Mouse (Mus musculus): ENCODE data around the gene Mospd1. TPM values are rescaled to one million over a fixed set of nuclear protein-coding genes. Genes with fewer than 3 reads are reported as not detected.

The Mospd1 gene
- total and polyA plus RNA-seq, 2 experiments from 2014 or later: 55.7 to 72.5 TPM

- Histone ChIP-seq H3K4me3 (ENCODE audit: low read depth, low read length) (no peak overlapping the region), H3K27ac (ENCODE audit: low read depth) (no peak overlapping the region), H3K27me3 (ENCODE audit: control insufficient read depth, insufficient read depth, low read length) (no peaks in the 10 kb centered on the region), H3K9ac (replicated peaks; ENCODE audit: low read depth, low read length) (no peak overlapping the region), H3K4me1 (ENCODE audit: control insufficient read depth, insufficient read depth) (no peaks in the 10 kb centered on the region), H3K9me3 (replicated peaks; ENCODE audit: control insufficient read depth, low read length) (no peaks in the 10 kb centered on the region), H3K4me2 (ENCODE audit: low read depth, low read length) (no peak overlapping the region), H3K36me3 (replicated peaks; ENCODE audit: control insufficient read depth, insufficient read depth, low read length) (peaks cover 19% of the 10 kb centered on the region)
- ATAC-seq (ENCODE audit: insufficient read depth, low read depth) (no peak), DNase-seq (ENCODE audit: low spot score) (no peak)
- TF ChIP-seq EP300 (IDR thresholded peaks at IDR 0.05; ENCODE audit: low read depth): no peak
- no peak for TF ChIP-seq CTCF (IDR thresholded peaks at IDR 0.05; ENCODE audit: low read depth)
- WGBS: 81% methylated on average over 4 of the region's 4 CpGs
These were observed 21.9 kb downstream of the Mospd1 start for GRCm38 (mm10) chrX:53348374-53348773.

DNA sequence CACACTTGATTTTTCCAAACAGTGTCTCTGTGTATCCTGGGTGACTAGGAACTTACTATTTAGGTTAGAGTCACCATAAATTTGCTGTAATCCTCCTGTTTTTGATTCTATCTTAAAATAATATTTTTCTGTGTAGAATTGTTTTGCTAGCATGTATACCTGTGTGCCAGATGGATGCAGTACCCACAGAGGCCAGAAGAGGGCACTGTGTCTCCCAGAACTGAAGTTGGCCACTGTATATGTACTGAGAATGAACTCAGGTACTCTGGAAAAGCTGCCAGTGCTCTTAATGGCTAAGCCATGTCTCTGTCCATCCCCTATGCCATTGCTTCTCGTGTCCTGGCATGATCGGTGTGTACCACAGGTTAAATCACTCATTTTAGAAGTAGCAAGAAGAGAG is 28.8 kb downstream of the Mospd1 start:
- DNase-seq (ENCODE audit: low spot score) (no peak), ATAC-seq (ENCODE audit: insufficient read depth, low read depth) (no peak)
- H3K27ac ChIP-seq (ENCODE audit: low read depth): no peak overlapping the region
- H3K36me3 ChIP-seq (replicated peaks; ENCODE audit: control insufficient read depth, insufficient read depth, low read length): no peaks in the 10 kb centered on the region
- H3K4me3 ChIP-seq (ENCODE audit: low read depth, low read length): no peak overlapping the region
- no peak overlapping the region for H3K9ac ChIP-seq (replicated peaks; ENCODE audit: low read depth, low read length)
- peak; percentile 60 for TF ChIP-seq CTCF (IDR thresholded peaks at IDR 0.05; ENCODE audit: low read depth)
- no peak for TF ChIP-seq EP300 (IDR thresholded peaks at IDR 0.05; ENCODE audit: low read depth)
- 64% methylated on average over 2 of the region's 2 CpGs for WGBS
- no peaks in the 10 kb centered on the region for H3K9me3 ChIP-seq (replicated peaks; ENCODE audit: control insufficient read depth, low read length)
- H3K27me3 ChIP-seq (ENCODE audit: control insufficient read depth, insufficient read depth, low read length): no peaks in the 10 kb centered on the region
- no peaks in the 10 kb centered on the region for H3K4me1 ChIP-seq (ENCODE audit: control insufficient read depth, insufficient read depth)
- no peak overlapping the region for H3K4me2 ChIP-seq (ENCODE audit: low read depth, low read length)

DNA sequence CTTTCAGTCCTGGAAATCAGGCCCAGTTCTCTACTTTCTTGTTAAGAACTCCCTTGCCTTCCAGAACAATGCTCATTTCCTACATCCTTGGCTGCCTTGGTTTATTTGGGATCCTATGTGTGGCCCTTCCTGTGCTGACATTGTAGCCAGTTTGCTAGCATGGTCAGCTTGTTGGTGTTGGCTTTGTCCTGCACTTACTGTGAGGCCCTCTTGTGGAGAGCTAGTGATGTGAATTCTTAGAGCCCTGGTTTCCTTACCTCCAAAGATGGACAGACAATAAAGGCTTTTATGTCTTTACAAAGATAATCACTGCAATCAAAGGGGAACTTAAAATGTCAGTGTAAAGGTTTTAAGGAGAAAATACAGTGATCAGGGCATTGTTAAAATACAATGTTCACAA is 32.9 kb downstream of the Mospd1 start:
- no peak overlapping the region for H3K9ac ChIP-seq (replicated peaks; ENCODE audit: low read depth, low read length)
- no peaks in the 10 kb centered on the region for H3K27me3 ChIP-seq (ENCODE audit: control insufficient read depth, insufficient read depth, low read length)
- H3K36me3 ChIP-seq (replicated peaks; ENCODE audit: control insufficient read depth, insufficient read depth, low read length): no peaks in the 10 kb centered on the region
- no peak overlapping the region for H3K27ac ChIP-seq (ENCODE audit: low read depth)
- H3K4me3 ChIP-seq (ENCODE audit: low read depth, low read length): no peak overlapping the region
- DNase-seq (ENCODE audit: low spot score): peak; percentile 9
- no peak for ATAC-seq (ENCODE audit: insufficient read depth, low read depth)
- no peak overlapping the region for H3K4me2 ChIP-seq (ENCODE audit: low read depth, low read length)
- TF ChIP-seq EP300 (IDR thresholded peaks at IDR 0.05; ENCODE audit: low read depth): no peak
- peak; percentile 51 for TF ChIP-seq CTCF (IDR thresholded peaks at IDR 0.05; ENCODE audit: low read depth)
- no peaks in the 10 kb centered on the region for H3K9me3 ChIP-seq (replicated peaks; ENCODE audit: control insufficient read depth, low read length)
- no peaks in the 10 kb centered on the region for H3K4me1 ChIP-seq (ENCODE audit: control insufficient read depth, insufficient read depth)

DNA sequence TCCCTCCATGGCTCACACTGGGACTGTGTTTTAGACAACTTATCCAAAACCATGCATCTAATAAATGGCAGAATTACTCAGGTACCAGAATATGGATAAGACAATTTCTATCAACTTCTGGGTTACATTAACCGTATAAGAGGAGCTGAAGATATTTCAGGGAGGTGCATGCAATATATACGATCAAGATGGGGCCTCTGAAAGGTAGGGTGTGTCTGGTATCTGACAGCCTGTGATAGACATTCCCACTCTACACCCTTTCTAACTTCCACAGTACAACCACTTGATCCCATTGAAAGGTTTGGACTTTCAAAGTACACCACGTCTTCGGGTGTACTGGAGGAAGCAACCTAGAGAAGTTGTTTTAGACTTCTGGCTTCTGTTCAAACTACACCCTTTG is 39.9 kb downstream of the Mospd1 start:
- 73% methylated on average over 4 of the region's 4 CpGs for WGBS
- TF ChIP-seq CTCF (IDR thresholded peaks at IDR 0.05; ENCODE audit: low read depth): no peak
- H3K27ac ChIP-seq (ENCODE audit: low read depth): no peak overlapping the region

DNA sequence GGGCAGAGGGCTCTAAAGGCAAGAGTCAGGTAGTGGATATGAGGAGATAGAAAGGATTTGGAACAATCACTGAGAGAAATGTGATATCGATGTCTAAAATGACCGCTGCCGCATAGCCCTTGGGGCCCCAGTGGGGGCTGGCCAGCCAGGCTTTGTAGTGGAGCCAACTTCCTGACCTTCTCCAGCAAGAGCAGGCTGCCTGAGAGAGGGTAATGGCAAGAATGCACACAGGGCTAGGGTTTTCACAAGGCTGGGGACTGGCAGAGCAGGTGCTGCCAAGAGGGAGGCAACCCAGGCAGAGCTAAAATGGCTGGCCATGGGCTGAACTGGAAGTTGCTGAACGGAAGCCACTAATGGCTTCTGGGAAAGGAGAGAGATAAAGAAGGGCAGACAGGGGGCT is 49.2 kb downstream of the Mospd1 start:
- Histone ChIP-seq H3K4me3 (ENCODE audit: low read depth, low read length) (no peak overlapping the region), H3K9ac (replicated peaks; ENCODE audit: low read depth, low read length) (no peak overlapping the region), H3K4me1 (ENCODE audit: control insufficient read depth, insufficient read depth) (peaks cover 8% of the 10 kb centered on the region; the same call in 1 of the 2 replicates), H3K9me3 (replicated peaks; ENCODE audit: control insufficient read depth, low read length) (no peaks in the 10 kb centered on the region), H3K36me3 (replicated peaks; ENCODE audit: control insufficient read depth, insufficient read depth, low read length) (no peaks in the 10 kb centered on the region), H3K4me2 (ENCODE audit: low read depth, low read length) (peak overlapping the region; percentile 12; the same call in 1 of the 2 replicates), H3K27ac (ENCODE audit: low read depth) (peak overlapping the region; percentile 55; the same call in 1 of the 2 replicates), H3K27me3 (ENCODE audit: control insufficient read depth, insufficient read depth, low read length) (no peaks in the 10 kb centered on the region)
- DNase-seq (ENCODE audit: low spot score) (no peak), ATAC-seq (ENCODE audit: insufficient read depth, low read depth) (peak; percentile 41; the same call in 1 of the 2 replicates)
- TF ChIP-seq EP300 (IDR thresholded peaks at IDR 0.05; ENCODE audit: low read depth): no peak
- TF ChIP-seq CTCF (IDR thresholded peaks at IDR 0.05; ENCODE audit: low read depth): no peak
- 33% methylated on average over 4 of the region's 4 CpGs for WGBS

More for the DNA sequence above, 39.9 kb downstream of the Mospd1 start:
- H3K9ac ChIP-seq (replicated peaks; ENCODE audit: low read depth, low read length): no peak overlapping the region
- no peaks in the 10 kb centered on the region for H3K4me1 ChIP-seq (ENCODE audit: control insufficient read depth, insufficient read depth)
- no peaks in the 10 kb centered on the region for H3K9me3 ChIP-seq (replicated peaks; ENCODE audit: control insufficient read depth, low read length)
- ATAC-seq (ENCODE audit: insufficient read depth, low read depth): no peak
- no peaks in the 10 kb centered on the region for H3K27me3 ChIP-seq (ENCODE audit: control insufficient read depth, insufficient read depth, low read length)
- no peaks in the 10 kb centered on the region for H3K36me3 ChIP-seq (replicated peaks; ENCODE audit: control insufficient read depth, insufficient read depth, low read length)
- DNase-seq (ENCODE audit: low spot score): no peak
- no peak overlapping the region for H3K4me3 ChIP-seq (ENCODE audit: low read depth, low read length)
- no peak overlapping the region for H3K4me2 ChIP-seq (ENCODE audit: low read depth, low read length)

DNA sequence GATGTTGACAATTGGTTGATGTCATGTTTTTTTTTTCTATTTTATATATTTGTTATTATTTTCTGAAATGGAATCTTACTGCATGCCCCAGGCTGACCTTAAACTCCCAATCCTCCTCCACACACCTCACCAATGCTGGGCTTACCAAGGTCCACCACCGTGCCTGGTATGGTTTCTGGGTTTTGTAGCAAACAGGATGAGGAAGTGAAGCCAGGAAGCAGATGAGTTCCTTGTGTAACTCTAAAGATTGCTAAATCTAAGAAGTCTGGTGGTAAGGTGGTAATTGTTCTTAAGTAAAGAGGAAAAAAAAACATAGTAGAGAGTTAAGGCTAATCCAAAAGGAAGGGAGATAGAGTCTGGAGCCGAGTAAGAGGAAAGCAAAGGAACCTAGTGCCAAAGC is 49.7 kb downstream of the Mospd1 start:
- TF ChIP-seq CTCF (IDR thresholded peaks at IDR 0.05; ENCODE audit: low read depth) (no peak), EP300 (IDR thresholded peaks at IDR 0.05; ENCODE audit: low read depth) (no peak)
- ATAC-seq (ENCODE audit: insufficient read depth, low read depth): no peak

More for the DNA sequence above, 49.7 kb downstream of the Mospd1 start:
- peak overlapping the region; percentile 55; the same call in 1 of the 2 replicates for H3K27ac ChIP-seq (ENCODE audit: low read depth)
- H3K9ac ChIP-seq (replicated peaks; ENCODE audit: low read depth, low read length): no peak overlapping the region
- H3K4me1 ChIP-seq (ENCODE audit: control insufficient read depth, insufficient read depth): peaks cover 8% of the 10 kb centered on the region; the same call in 1 of the 2 replicates
- 58% methylated on average over 2 of the region's 2 CpGs for WGBS
- H3K9me3 ChIP-seq (replicated peaks; ENCODE audit: control insufficient read depth, low read length): no peaks in the 10 kb centered on the region
- H3K4me3 ChIP-seq (ENCODE audit: low read depth, low read length): no peak overlapping the region
- no peak overlapping the region for H3K4me2 ChIP-seq (ENCODE audit: low read depth, low read length)
- DNase-seq (ENCODE audit: low spot score): no peak
- H3K36me3 ChIP-seq (replicated peaks; ENCODE audit: control insufficient read depth, insufficient read depth, low read length): no peaks in the 10 kb centered on the region
- no peaks in the 10 kb centered on the region for H3K27me3 ChIP-seq (ENCODE audit: control insufficient read depth, insufficient read depth, low read length)

Other genes with a start within 250 kb of the Mospd1 start
- 2.7 TPM in 1 of 2 replicates, not detected in the other for gene Plac1, start 130.4 kb downstream of the Mospd1 start, total RNA-seq (2014; rRNA removed; ENCODE audit: low replicate concordance)
- 1.9 and 2.0 TPM in 2 replicates for gene Plac1, start 130.4 kb downstream of the Mospd1 start, polyA plus RNA-seq (2015; fragmentation: Nextera tagmentation; extraction: Ambion mirVana)
- 19.1 and 21.7 TPM in 2 replicates for gene Fam122b, start 100.7 kb downstream of the Mospd1 start, total RNA-seq (2014; rRNA removed; ENCODE audit: low replicate concordance)
- gene Fam122b, start 100.7 kb downstream of the Mospd1 start, polyA plus RNA-seq (2015; fragmentation: Nextera tagmentation; extraction: Ambion mirVana): 17.2 and 19.1 TPM in 2 replicates
- gene Fam122c, start 97.1 kb downstream of the Mospd1 start, total RNA-seq (2014; rRNA removed; ENCODE audit: low replicate concordance): not detected in 2 replicates
- gene Fam122c, start 97.1 kb downstream of the Mospd1 start, polyA plus RNA-seq (2015; fragmentation: Nextera tagmentation; extraction: Ambion mirVana): not detected in 2 replicates
- gene Etd, start 64.4 kb upstream of the Mospd1 start, total RNA-seq (2014; rRNA removed; ENCODE audit: low replicate concordance): not detected in 2 replicates
- gene Etd, start 64.4 kb upstream of the Mospd1 start, polyA plus RNA-seq (2015; fragmentation: Nextera tagmentation; extraction: Ambion mirVana): not detected in 2 replicates
- 17.5 and 44.5 TPM in 2 replicates for gene Rtl8c, start 237.5 kb upstream of the Mospd1 start, total RNA-seq (2014; rRNA removed; ENCODE audit: low replicate concordance)
- gene Rtl8c, start 237.5 kb upstream of the Mospd1 start, polyA plus RNA-seq (2015; fragmentation: Nextera tagmentation; extraction: Ambion mirVana): 30.9 and 33.7 TPM in 2 replicates
- gene Gm14597, start 238.5 kb upstream of the Mospd1 start, total RNA-seq (2014; rRNA removed; ENCODE audit: low replicate concordance): not detected in 2 replicates
- not detected in 2 replicates for gene Gm14597, start 238.5 kb upstream of the Mospd1 start, polyA plus RNA-seq (2015; fragmentation: Nextera tagmentation; extraction: Ambion mirVana)

Measured in heart, postnatal 0 days (tissue).